Mouse (Mus musculus): ENCODE measurements around the gene Toe1.

GRCm38 (mm10) chr4:116764001-116764400 lies 43.4 kb downstream of the Toe1 start:
- no peak for TF ChIP-seq CTCF (IDR thresholded peaks at IDR 0.05; ENCODE audit: borderline replicate concordance, control insufficient read depth, extremely low read depth, insufficient read depth, low read length, poor library complexity)
- TF ChIP-seq POLR2A (IDR thresholded peaks at IDR 0.05; ENCODE audit: control insufficient read depth, extremely low read depth, insufficient read depth, low read length, poor library complexity): no peak
